8 mouse cellular contexts compared by ENCODE assay signal in genomic region chr17:83122525-83123280, GRCm38 (mm10).
DNase-seq lines count a peak whose midpoint lies in the region; ATAC-seq and TF ChIP-seq lines count a peak whose summit lies in the region.

No protein-coding gene starts in this region.

- intact Hi-C loops in gastrocnemius, adult 2 months (cut with DNase I), result no loop called here

- H3K4me2 ChIP-seq in hindbrain, embryonic 13.5 days, result peak overlapping the region; percentile 42
- H3K4me2 ChIP-seq in limb, embryonic 14.5 days (replicated peaks; ENCODE audit: low read depth, low read length, severe bottlenecking), result peak overlapping the region; percentile 41
- H3K4me2 ChIP-seq in midbrain, embryonic 11.5 days, result peak overlapping the region; percentile 43
- peak overlapping the region; percentile 56 for H3K4me2 ChIP-seq in stomach, embryonic 16.5 days (ENCODE audit: low read depth, low read length)

- H3K9ac ChIP-seq in hindbrain, embryonic 13.5 days, result no peak overlapping the region; the same call in 1 of the 2 replicates
- 0 out of 2 replicates have a peak overlapping the region, but pooled peaks have one; percentile 31 for H3K9ac ChIP-seq in limb, embryonic 14.5 days (ENCODE audit: low read depth, low read length, severe bottlenecking)
- no peak overlapping the region; the same call in 1 of the 2 replicates for H3K9ac ChIP-seq in midbrain, embryonic 11.5 days (ENCODE audit: low read length)
- H3K9ac ChIP-seq in stomach, embryonic 16.5 days (ENCODE audit: low read length), result peak overlapping the region; percentile 48

- TF ChIP-seq POLR2A in limb, embryonic 14.5 days (IDR thresholded peaks at IDR 0.05; ENCODE audit: borderline replicate concordance, extremely low read depth, insufficient read depth, insufficient read length), result no peak

- peak; percentile 6 to 19 for DNase-seq in B cell, adult 2 months
- DNase-seq in adrenal gland, postnatal 25 days, result peak; percentile 33
- peak; percentile 61 for DNase-seq in gastrocnemius, adult 2 months
- peak; percentile 65 for DNase-seq in limb, embryonic 14.5 days (ENCODE audit: low spot score)
- peak; percentile 95 for DNase-seq in midbrain, embryonic 11.5 days (ENCODE audit: low spot score, missing footprints)
- DNase-seq in c-Kit-positive CD71-positive TER-119-positive erythroid progenitor cells, embryonic 14.5 days (ENCODE audit: low spot score), result no peak

- H3K9me3 ChIP-seq in hindbrain, embryonic 13.5 days, result no peaks in the 10 kb centered on the region
- no peaks in the 10 kb centered on the region for H3K9me3 ChIP-seq in limb, embryonic 14.5 days (ENCODE audit: control insufficient read depth, low read length)
- H3K9me3 ChIP-seq in midbrain, embryonic 11.5 days (ENCODE audit: control insufficient read depth, low read length), result no peaks in the 10 kb centered on the region
- no peaks in the 10 kb centered on the region for H3K9me3 ChIP-seq in stomach, embryonic 16.5 days (replicated peaks; ENCODE audit: control insufficient read depth, low read length)

- 5% methylated on average over 20 of the region's 20 CpGs for WGBS in hindbrain, embryonic 13.5 days
- 5% methylated on average over 20 of the region's 20 CpGs for WGBS in limb, embryonic 14.5 days
- WGBS in midbrain, embryonic 11.5 days, result 5% methylated on average over 20 of the region's 20 CpGs
- 6% methylated on average over 20 of the region's 20 CpGs for WGBS in stomach, embryonic 16.5 days

- H3K27ac ChIP-seq in gastrocnemius, adult 2 months, result peak overlapping the region; percentile 78
- H3K27ac ChIP-seq in hindbrain, embryonic 13.5 days, result peak overlapping the region; percentile 63
- H3K27ac ChIP-seq in limb, embryonic 14.5 days (replicated peaks; ENCODE audit: low read depth, low read length), result no peak overlapping the region
- no peak overlapping the region for H3K27ac ChIP-seq in midbrain, embryonic 11.5 days (ENCODE audit: low read depth, low read length)
- H3K27ac ChIP-seq in stomach, embryonic 16.5 days (ENCODE audit: low read length), result peak overlapping the region; percentile 75

- peak overlapping the region; percentile 61 for H3K4me3 ChIP-seq in gastrocnemius, adult 2 months
- peak overlapping the region; percentile 7; the same call in 1 of the 2 replicates for H3K4me3 ChIP-seq in hindbrain, embryonic 13.5 days
- H3K4me3 ChIP-seq in limb, embryonic 14.5 days (replicated peaks; ENCODE audit: low read length), result peak overlapping the region; percentile 18
- no peak overlapping the region; the same call in 1 of the 2 replicates for H3K4me3 ChIP-seq in midbrain, embryonic 11.5 days (ENCODE audit: low read depth, low read length)
- peak overlapping the region; percentile 22 for H3K4me3 ChIP-seq in stomach, embryonic 16.5 days (replicated peaks; ENCODE audit: low read length)

- H3K4me1 ChIP-seq in hindbrain, embryonic 13.5 days (replicated peaks), result peaks cover 50% of the 10 kb centered on the region
- H3K4me1 ChIP-seq in limb, embryonic 14.5 days (ENCODE audit: control insufficient read depth, insufficient read depth, low read length), result peaks cover 40% of the 10 kb centered on the region
- peaks cover 13% of the 10 kb centered on the region for H3K4me1 ChIP-seq in midbrain, embryonic 11.5 days (ENCODE audit: control insufficient read depth, insufficient read depth, low read length)
- peaks cover 21% of the 10 kb centered on the region for H3K4me1 ChIP-seq in stomach, embryonic 16.5 days (ENCODE audit: control insufficient read depth, insufficient read depth, low read length)

- no peaks in the 10 kb centered on the region for H3K27me3 ChIP-seq in hindbrain, embryonic 13.5 days
- H3K27me3 ChIP-seq in limb, embryonic 14.5 days (ENCODE audit: control insufficient read depth, insufficient read depth, low read length), result peaks cover 21% of the 10 kb centered on the region; the same call in 1 of the 2 replicates
- H3K27me3 ChIP-seq in midbrain, embryonic 11.5 days (ENCODE audit: control insufficient read depth, insufficient read depth, low read length), result peaks cover 14% of the 10 kb centered on the region; the same call in 1 of the 2 replicates
- H3K27me3 ChIP-seq in stomach, embryonic 16.5 days (ENCODE audit: control insufficient read depth, insufficient read depth, low read length), result no peaks in the 10 kb centered on the region

- no peak for TF ChIP-seq CTCF in gastrocnemius, adult 2 months (IDR thresholded peaks at IDR 0.05)

- no peaks in the 10 kb centered on the region for H3K36me3 ChIP-seq in hindbrain, embryonic 13.5 days
- H3K36me3 ChIP-seq in limb, embryonic 14.5 days (ENCODE audit: control insufficient read depth, insufficient read depth, low read length), result no peaks in the 10 kb centered on the region
- no peaks in the 10 kb centered on the region for H3K36me3 ChIP-seq in midbrain, embryonic 11.5 days (ENCODE audit: control insufficient read depth, insufficient read depth, low read length)
- no peaks in the 10 kb centered on the region for H3K36me3 ChIP-seq in stomach, embryonic 16.5 days (ENCODE audit: control insufficient read depth, insufficient read depth, low read length)

- ATAC-seq in hindbrain, embryonic 13.5 days (ENCODE audit: low FRiP score), result peak; percentile 66
- ATAC-seq in limb, embryonic 14.5 days (ENCODE audit: low FRiP score, low read depth), result peak; percentile 87
- ATAC-seq in midbrain, embryonic 11.5 days (ENCODE audit: low FRiP score), result peak; percentile 58; the same call in 1 of the 2 replicates
- ATAC-seq in stomach, embryonic 16.5 days (ENCODE audit: insufficient read depth, low FRiP score), result peak; percentile 91

Comparison
In these comparisons a context has a peak if more than half of its experiments do, and no peak if none do; other contexts are left out.
1. H3K27ac ChIP-seq: peak in gastrocnemius, adult 2 months (single experiment), hindbrain, embryonic 13.5 days (single experiment) and stomach, embryonic 16.5 days (single experiment); none in limb, embryonic 14.5 days (single experiment) and midbrain, embryonic 11.5 days (single experiment).
2. H3K9ac ChIP-seq: peak in limb, embryonic 14.5 days (single experiment) and stomach, embryonic 16.5 days (single experiment); none in hindbrain, embryonic 13.5 days (single experiment) and midbrain, embryonic 11.5 days (single experiment).
3. Peak in every context shown above with its lines, with median percentiles within 50 percentile points of each other: ATAC-seq and H3K4me2 ChIP-seq.